Mouse (Mus musculus) cerebellum, adult 11-12 months (tissue): Measurements from ENCODE around the gene Vps13c.

Experiments used
- DNase-seq: peaks from one replicate; pipeline ENCODE4 v3.0.0; 2022

Gene Vps13c

GRCm38 (mm10) chr9:67839981-67840859, at the start of gene Vps13c:
Vps13c (plus strand) TSS chr9:67840396.
- DNase-seq, result peak; percentile 87

GRCm38 (mm10) chr9:67792405-67792804, 47.8 kb upstream of the Vps13c start:
- DNase-seq, result no peak

DNA sequence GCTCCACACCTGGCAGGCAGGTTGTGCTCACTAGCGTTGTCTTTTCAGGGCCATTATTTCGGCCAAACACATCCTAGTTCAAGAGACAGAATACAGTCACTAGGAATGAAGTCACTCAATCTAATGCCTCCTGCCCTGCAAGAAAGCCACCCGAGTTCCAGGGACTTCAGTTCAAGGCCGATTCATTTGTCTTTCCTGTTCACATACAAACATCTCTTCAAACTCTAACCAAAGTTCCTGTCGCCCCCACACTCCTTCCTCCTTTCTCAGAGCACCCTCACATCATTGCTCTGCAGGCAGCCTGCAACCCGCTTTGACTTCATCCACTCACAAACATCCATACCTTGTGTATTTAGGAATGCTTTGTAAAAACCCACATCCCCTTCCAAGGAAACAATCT, 46.7 kb upstream of the Vps13c start:
- DNase-seq, result no peak

GRCm38 (mm10) chr9:67794216-67794615, 46.0 kb upstream of the Vps13c start:
- no peak for DNase-seq

GRCm38 (mm10) chr9:67794668-67795067, 45.5 kb upstream of the Vps13c start:
- no peak for DNase-seq

DNA sequence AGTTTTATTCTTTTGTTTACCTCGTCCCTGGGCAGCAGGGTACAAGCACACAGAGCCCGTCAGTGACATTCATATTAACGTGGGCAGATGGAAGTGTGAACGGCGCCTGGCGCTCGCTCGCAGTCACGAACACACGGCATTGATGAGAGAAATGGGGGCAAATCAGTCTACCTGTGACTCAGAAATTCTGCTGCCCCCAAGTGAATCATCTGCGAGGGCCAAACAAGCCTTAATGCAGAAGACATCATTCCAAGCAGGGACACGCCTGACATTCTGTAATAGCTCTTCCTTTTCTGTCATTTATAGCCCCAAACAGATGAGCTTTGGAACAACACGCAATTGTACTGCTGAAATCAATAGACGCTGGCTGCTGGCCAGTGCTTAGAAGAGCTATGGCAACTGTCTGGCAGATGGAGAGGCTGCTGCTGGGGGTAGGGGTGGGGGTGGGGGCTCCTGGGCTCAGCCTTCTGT, 45.0 kb upstream of the Vps13c start:
- no peak for DNase-seq

DNA sequence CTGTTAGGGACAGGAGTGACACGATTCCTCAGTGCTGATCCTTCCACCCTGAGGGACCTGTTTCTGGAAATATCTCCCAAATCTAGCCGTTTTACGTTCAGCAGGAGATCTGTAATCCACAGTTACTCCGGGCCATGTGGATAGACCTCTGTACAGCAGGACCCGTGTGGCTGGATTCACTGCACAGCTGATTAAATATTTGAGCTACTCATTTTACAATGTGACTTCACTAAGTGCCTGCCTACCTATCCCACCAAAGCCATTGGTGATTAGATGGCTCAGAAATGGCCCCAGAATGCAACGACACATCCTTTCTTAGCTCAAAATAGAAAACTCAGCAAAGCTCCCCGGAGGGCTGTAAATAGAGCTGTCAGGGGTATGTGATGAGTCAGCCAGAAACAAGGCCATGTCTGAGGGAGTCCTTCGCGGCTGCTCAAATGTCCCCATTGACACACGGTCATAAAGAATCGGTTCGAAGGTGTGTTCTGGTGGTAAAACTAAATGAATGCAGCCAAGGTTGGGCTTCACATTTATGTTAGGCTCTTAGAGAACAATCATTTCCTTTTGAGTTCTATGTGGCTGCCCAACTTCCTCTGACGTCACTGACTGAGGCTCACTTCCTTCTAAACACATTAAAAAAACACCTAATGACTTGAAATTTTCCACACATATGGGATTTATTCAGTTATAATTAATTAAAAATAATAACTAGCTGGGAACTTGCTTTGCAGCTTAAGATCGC, 40.9 kb upstream of the Vps13c start:
- no peak for DNase-seq

- peak; percentile 31 for DNase-seq
These were observed 38.0 kb upstream of the Vps13c start for GRCm38 (mm10) chr9:67802241-67802640.

GRCm38 (mm10) chr9:67807000-67807399, 33.2 kb upstream of the Vps13c start:
- DNase-seq, result no peak

- no peak for DNase-seq
These were observed 29.7 kb upstream of the Vps13c start for GRCm38 (mm10) chr9:67810527-67810926.

- DNase-seq, result no peak
These were observed 29.1 kb upstream of the Vps13c start for GRCm38 (mm10) chr9:67811116-67811515.

DNA sequence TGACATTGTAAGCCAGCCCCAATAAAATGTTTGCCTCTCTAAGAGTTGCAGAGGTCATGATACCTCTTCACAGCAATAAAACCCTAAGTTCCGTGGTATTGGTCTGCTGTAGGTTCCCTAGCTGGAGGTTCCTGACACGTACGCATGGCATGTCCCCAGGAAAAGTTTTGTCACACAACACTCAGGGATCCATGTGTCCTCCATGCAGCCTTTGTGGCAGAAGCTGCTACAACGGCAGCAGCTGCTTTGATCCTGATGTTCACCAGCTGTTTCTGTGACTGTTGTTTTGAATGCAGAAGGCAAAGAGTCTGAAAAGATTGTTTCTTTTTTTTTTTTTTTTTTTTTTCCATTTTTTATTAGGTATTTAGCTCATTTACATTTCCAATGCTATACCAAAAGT, 27.0 kb upstream of the Vps13c start:
- DNase-seq, result no peak

DNA sequence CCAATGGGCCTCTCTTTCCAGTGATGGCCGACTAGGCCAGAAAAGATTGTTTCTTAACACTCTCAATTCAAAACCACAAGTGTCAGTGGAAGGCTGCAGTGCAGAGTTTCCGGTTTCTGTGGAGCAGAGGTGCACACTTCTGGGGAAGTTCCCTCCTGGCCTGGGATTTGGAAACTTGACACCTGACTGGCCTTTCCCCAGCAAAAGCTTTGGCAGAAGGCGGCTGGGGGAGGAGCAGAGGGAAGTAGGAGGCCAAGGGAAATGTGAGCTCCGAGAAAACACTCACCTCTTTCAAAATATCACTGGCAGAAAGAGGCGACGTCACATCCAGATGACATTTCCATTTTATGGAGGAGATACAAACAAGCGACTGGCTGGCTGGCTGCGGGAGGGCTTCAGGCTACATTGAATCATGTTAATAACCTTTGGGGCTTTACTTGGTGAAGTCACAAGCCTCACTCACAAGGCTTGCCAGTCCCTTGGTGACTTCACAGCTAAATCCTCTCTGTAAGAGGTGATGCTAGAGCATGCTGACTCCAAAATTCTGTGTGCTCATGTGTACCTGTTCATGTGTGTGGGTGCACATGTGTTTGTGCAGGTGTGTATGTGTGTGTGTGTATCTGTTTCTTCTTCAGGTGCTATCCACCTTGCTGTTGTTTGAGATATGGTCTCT, 26.4 kb upstream of the Vps13c start:
- DNase-seq, result no peak

DNA sequence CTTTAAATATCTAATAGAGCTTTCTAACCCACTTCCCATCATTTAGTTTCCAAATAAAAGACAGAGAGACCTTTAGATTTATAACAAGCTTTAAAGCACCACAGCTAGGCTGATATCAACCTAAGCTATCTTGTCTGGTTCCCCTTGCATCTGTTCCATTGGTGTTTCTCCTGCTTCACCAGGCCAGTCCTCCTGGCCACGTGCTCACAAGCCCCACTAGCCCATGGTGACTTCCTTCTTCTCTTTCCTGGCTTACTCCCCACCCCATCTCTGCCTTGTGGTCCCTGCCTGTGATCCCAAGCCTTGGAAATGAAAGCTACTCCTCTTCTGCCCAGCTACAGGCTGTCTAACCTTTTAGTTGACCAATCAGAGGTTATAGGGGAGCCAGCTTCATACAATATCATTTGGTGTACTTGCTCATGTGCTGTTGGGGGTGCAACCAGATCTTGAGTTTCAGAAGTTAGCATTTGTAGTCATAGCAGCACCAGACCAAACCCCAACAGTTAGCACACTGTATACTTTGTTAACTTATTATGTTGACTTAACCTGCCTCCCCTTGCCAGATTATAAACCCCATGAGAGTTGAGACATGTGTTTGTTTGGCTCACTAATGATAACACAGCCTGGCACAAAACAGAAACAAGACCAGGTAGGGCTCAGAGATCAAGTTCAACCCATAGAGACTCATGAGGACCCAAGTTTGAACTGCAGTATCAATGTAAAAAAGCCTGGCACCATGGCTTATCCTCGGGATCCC, 23.8 kb upstream of the Vps13c start:
- DNase-seq, result no peak

DNA sequence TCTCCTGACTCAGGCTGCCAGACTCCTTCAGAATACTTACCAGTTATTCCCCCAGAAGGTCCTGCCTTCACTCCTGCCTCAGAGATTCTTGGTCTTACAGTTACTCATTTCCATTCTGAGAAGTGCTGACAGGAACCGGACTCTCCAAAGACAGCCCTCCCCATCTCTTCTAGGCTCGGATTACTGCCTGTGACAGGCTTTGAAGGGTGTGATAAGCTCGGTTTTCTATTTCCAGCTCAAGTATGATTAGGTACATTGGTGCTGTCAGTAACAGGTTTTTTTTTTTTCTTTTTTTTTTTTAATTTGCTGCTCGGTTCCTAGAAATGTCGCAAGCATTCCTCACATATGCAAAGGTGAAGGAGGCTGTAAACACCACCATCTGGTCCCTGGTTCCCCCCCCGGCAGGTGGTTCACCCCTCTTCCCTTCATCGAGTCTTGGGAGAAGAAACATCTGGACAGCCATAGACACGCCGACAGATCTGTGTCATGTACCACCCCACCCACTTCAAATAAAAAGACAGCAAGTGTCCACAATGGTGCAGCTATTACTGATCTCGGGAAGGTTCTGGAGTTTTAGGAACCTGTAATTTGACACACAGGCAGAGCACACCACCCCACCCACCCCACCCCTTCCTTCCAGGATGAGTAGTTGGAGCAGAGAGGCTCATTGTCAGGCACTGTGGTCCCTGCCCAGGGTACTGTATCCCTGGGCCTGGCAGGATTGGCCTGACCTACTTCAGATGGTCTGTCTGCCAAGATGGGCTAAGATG, 22.1 kb upstream of the Vps13c start:
- DNase-seq, result no peak

DNA sequence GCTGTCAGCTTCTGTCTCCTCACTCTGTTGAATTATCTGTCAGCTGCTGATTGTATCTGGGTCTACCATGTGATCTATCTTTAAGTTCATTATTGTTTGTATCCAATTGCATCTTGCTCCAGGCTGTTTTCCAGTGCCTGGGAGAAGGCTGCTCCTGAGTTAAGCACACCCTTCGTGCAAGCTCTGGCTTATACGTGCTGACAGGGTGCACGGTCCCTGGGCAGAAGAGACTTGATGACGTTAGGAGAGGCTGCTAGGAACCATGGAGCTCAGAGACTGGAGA, 21.6 kb upstream of the Vps13c start:
- DNase-seq, result no peak

DNA sequence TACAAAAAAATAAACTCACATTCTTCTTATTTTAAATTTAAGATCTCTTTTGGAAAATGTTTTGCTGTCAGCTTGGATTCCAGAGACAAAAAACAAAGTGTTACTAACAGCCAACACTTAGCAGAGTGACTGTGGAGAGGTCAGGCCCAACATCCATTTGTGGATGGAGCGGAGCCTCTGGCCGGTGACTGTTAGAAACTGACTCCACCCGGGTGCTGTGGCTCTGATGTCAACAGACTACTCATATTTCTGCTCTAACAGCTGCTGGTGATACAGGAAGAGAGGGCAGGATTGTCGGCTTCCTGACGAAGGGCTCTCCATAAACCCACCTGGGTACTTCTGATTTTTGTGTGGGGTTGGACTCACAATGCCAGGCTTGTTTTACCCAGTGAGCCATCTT, 17.1 kb upstream of the Vps13c start:
- DNase-seq, result no peak

DNA sequence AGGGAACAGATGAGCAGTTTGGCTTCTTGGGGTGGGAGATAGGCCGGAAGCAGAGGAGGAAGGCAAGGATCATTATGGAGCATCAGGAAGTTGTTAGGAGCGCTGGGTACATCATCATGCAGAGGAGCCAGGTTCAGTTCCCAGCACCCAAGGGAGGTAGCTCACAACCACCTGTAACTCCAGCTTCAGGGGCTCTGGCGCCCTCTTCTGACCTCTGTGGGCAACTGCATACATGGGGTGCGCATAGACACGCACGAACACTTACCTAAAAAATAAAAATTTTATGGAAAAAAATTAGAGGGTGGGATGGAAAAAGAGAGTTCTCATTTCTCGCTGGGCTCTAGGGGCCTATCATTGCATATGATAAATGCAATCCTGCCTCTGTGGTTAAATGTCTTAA, 14.7 kb upstream of the Vps13c start:
- DNase-seq, result no peak

DNA sequence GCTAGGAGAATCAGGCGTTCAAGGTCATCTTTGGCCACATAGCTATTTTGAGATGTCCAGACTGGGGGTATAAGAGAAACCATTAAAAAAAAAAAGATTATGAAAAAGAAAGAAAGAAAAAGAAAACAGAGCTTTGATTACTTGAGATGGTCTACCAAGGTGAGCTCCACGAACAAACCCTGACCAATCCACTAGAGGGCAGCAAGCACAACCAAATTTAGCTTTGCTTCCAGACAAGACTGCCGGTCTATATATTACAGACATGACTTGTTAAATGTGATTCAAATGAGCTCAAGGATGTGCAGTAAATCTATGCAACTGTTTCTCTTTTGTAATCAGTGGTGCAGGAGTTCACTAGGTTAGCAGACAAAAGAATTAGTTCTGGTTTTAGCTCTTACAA, 12.0 kb upstream of the Vps13c start:
- DNase-seq, result peak; percentile 47

- DNase-seq, result peak; percentile 69
These were observed 9.5 kb upstream of the Vps13c start for GRCm38 (mm10) chr9:67830411-67831358.
